Mouse (Mus musculus) hindbrain, embryonic 10.5 days (tissue): Measurements from ENCODE around the gene Ccdc6. TPM values are rescaled to one million over a fixed set of nuclear protein-coding genes. Genes with fewer than 3 reads are reported as not detected.

Experiments used
- DNase-seq: peaks from one replicate; pipeline ENCODE4 v3.0.0-alpha.2; 2017; ENCODE audit warnings: low spot score
- H3K27ac ChIP-seq: fragments of 300-500 bp; sonication (generic); 2 replicates; pipeline ENCODE4 v1.5.1; 2016; ENCODE audit warnings: mild to moderate bottlenecking, moderate library complexity
- H3K27me3 ChIP-seq: fragments of 300-500 bp; sonication (generic); 2 replicates; pipeline ENCODE4 v1.6.1; 2016; ENCODE audit warnings: mild to moderate bottlenecking; ENCODE audit not compliant: poor library complexity, insufficient read depth, severe bottlenecking
- H3K36me3 ChIP-seq: fragments of 300-500 bp; sonication (generic); 2 replicates; pipeline ENCODE4 v1.6.1; 2016; ENCODE audit warnings: mild to moderate bottlenecking, moderate library complexity
- H3K4me1 ChIP-seq: fragments of 300-500 bp; sonication (generic); replicated peaks from 2 replicates; pipeline ENCODE4 v1.6.1; 2016; ENCODE audit warnings: mild to moderate bottlenecking
- H3K4me3 ChIP-seq: fragments of 300-500 bp; sonication (generic); 2 replicates; pipeline ENCODE4 v1.5.1; 2016; ENCODE audit warnings: mild to moderate bottlenecking, moderate library complexity
- H3K9me3 ChIP-seq: fragments of 300-500 bp; sonication (generic); 2 replicates; pipeline ENCODE4 v1.6.1; 2016; ENCODE audit warnings: mild to moderate bottlenecking, moderate library complexity
- WGBS: fragments of 180-500 bp; shearing (Covaris S2); methylation state at CpG from one replicate; pipeline ENCODE4 v1.1.7; 2016; 5-methylcytosine and 5-hydroxymethylcytosine counted together
- polyA plus RNA-seq: library from polyadenylated mRNA; unstranded; fragments of >200 nt; fragmentation: Nextera tagmentation; extraction: Ambion mirVana; gene quantifications from 2 replicates; pipeline ENCODE4 v1.2.1, GENCODE M21; 2016

The Ccdc6 gene
- 14.2 and 18.2 TPM in 2 replicates for polyA plus RNA-seq

DNA sequence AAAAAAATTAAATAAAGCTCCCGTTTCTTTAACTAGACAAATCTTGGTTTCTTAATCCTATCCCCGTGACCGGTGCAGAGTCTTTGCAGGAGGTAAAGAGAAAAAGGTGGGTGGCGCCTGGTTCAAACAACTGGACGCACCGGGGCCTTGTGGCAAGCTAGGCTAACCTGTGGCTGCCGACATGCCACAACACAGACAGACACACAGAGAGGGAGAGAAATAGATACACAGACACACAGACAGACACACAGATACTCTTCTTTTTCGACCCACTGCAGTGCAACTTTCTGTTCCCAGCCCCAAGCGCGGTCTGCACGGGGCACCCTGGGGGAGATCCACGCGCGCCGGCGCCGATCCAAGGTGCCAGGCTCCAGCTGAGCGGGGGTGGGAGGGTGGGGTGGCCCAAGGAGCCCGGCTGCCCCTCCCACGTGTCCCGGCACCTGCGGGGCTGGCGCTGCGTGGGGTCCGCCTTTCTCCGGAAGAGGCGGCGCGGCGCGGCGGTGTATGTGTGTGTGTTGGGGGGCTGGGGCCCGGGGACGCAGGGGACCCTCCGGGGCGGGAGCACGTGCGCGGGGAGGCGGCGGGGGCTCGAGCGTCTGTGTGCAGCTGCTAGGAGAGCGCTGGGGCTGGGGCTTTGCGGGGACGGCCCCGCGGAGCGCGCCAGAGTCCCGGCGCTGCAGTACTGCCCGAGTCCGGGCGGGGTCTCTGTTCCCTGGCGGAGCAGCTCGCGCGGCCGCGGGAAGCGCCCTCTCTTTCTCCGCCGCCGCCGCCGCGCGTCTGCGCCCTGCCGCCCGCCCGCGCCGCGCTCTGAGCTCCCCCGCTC is at the start of gene Ccdc6:
TSS of gene Ccdc6 (plus strand) at position 756 of the 823 bp plus-strand sequence.
- H3K27me3 ChIP-seq, result no peaks in the 10 kb centered on the region
- peaks cover 52% of the 10 kb centered on the region for H3K4me1 ChIP-seq
- H3K27ac ChIP-seq, result peak within 1 kb of the TSS; percentile 96
- peaks cover 13% of the 10 kb centered on the region for H3K36me3 ChIP-seq
- peak; percentile 85 for DNase-seq
- H3K9me3 ChIP-seq, result peaks cover 1% of the 10 kb centered on the region
- peak within 1 kb of the TSS; percentile 90 for H3K4me3 ChIP-seq
- WGBS, result under 1% methylated on average over 55 of the region's 77 CpGs

DNA sequence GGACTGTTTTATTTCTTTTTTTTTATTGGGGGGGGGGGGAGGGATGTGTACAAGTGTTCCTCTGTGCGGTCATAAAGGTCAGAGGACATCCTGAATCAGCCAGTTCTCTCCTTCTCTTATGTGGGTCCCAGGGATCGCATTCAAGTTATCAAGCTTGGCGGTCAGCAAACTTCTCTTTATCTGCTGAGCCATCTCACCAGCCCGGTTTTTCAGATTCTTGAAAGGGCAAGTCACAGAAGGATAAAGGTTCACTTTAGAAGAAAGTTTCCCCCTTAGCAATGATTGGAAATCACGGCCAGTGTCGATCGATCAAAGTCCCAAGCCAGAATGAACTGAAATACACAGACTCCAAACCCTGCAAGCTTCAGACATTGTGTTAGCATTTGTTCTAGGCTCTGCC is 47.1 kb upstream of the Ccdc6 start:
- no peak for DNase-seq
- Histone ChIP-seq H3K27ac (no peak overlapping the region), H3K27me3 (no peaks in the 10 kb centered on the region), H3K9me3 (peaks cover 5% of the 10 kb centered on the region; the same call in 1 of the 2 replicates), H3K4me1 (no peaks in the 10 kb centered on the region), H3K4me3 (no peak overlapping the region), H3K36me3 (no peaks in the 10 kb centered on the region)
- 90% methylated on average over 7 of the region's 7 CpGs for WGBS

DNA sequence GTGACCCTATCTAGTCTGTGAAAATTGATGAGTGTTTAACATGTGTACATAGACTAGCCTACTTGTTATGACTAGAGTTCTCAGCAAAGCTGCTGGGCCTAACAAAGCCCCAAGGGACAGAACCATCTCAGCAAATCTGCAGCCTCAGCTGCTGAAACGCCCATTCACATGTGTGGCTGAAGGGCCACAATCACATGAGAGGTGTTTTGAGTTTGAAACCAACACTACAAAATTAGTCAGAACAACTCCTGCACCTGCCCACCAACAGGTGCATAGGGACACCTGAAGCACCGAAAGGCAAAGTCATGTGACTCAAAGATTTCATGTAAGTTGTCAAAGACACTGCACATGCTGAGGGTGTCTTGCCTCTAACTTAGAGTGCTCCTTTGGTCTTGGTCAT is 41.6 kb upstream of the Ccdc6 start:
- Histone ChIP-seq H3K9me3 (peaks cover 5% of the 10 kb centered on the region; the same call in 1 of the 2 replicates), H3K27ac (no peak overlapping the region), H3K4me3 (no peak overlapping the region), H3K36me3 (no peaks in the 10 kb centered on the region), H3K4me1 (no peaks in the 10 kb centered on the region), H3K27me3 (no peaks in the 10 kb centered on the region)
- DNase-seq, result no peak
- WGBS, result 86% methylated on average over 2 of the region's 2 CpGs

DNA sequence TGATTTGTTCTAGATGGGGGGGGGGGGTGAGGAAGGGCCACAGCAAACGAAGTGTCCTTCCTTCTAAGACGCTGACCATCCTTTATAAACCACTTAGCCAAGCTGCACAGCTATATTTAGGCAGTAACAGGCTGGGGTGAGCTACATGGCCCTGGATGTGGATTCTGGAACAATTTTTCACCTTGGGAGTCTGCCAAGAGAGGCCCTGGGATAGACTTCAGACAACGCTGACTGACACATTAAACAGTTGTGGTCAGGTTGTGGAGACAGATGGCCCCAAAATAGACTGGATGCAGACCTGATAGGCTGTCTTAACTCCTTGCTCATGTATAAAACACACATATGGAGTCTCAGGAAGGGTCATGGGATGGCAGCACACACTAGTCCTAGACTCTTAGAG is 39.9 kb upstream of the Ccdc6 start:
- H3K9me3 ChIP-seq, result peaks cover 5% of the 10 kb centered on the region; the same call in 1 of the 2 replicates
- DNase-seq, result no peak
- 88% methylated on average over 3 of the region's 3 CpGs for WGBS

DNA sequence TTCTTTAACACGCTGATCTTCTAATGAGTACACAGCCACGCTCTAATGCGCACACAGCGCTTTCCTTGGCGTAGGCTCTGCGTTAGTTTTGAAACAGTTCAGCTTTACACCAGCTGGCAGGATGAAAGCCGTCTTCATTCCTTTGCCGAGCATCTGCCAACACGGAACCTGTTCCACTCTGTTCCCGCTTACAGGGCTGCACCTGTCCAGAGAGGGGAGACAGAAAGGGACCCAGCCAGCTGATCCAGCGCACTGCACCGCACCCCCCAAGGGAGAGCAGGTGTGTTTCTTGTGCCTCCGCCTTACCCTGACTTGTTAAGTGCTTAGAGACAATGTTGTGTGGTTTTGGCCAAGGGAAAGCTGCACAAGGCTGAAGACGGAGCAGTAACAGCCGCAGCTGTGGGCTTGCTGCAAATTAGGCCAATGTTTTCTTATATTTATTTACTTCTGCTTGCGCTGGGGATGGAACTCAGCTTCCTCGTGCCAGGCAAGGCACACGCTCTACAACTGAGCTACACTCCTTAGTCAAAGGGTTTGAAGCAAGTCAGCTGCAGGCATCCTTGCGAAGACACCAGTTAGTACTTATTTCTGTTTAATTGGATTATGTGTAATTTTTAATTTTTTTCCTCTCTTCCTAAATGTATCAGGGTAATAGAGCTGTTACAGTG is 36.8 kb upstream of the Ccdc6 start:
- DNase-seq, result no peak
- H3K4me3 ChIP-seq, result no peak overlapping the region
- H3K27ac ChIP-seq, result no peak overlapping the region
- 85% methylated on average over 19 of the region's 19 CpGs for WGBS
- no peaks in the 10 kb centered on the region for H3K4me1 ChIP-seq
- H3K9me3 ChIP-seq, result no peaks in the 10 kb centered on the region
- H3K36me3 ChIP-seq, result no peaks in the 10 kb centered on the region
- H3K27me3 ChIP-seq, result no peaks in the 10 kb centered on the region

More for the DNA sequence above, 39.9 kb upstream of the Ccdc6 start:
- Histone ChIP-seq H3K27me3 (no peaks in the 10 kb centered on the region), H3K4me1 (no peaks in the 10 kb centered on the region), H3K36me3 (no peaks in the 10 kb centered on the region), H3K27ac (no peak overlapping the region), H3K4me3 (no peak overlapping the region)

DNA sequence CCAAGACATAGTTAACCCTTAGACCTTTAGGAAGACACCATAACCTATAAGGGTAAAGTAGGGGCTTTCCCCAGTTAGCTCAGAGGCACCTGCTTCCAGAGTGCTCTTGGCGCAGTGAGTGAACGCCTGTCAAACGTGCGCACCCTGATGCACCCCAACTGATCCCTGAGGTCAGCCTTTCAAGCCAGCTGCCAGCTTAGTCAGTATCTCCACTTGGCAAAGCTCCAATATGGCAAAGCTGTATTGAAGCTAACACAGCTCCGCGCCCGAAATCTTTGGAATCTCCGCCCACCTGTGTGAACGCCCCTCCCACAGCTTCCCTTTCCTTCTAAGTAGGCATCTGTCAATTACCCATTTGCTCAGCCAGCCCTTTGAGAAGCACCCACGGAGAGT is 36.2 kb upstream of the Ccdc6 start:
- no peak overlapping the region for H3K4me3 ChIP-seq
- DNase-seq, result no peak
- no peaks in the 10 kb centered on the region for H3K9me3 ChIP-seq
- no peak overlapping the region for H3K27ac ChIP-seq
- no peaks in the 10 kb centered on the region for H3K36me3 ChIP-seq
- WGBS, result 48% methylated on average over 10 of the region's 10 CpGs
- no peaks in the 10 kb centered on the region for H3K27me3 ChIP-seq
- no peaks in the 10 kb centered on the region for H3K4me1 ChIP-seq

DNA sequence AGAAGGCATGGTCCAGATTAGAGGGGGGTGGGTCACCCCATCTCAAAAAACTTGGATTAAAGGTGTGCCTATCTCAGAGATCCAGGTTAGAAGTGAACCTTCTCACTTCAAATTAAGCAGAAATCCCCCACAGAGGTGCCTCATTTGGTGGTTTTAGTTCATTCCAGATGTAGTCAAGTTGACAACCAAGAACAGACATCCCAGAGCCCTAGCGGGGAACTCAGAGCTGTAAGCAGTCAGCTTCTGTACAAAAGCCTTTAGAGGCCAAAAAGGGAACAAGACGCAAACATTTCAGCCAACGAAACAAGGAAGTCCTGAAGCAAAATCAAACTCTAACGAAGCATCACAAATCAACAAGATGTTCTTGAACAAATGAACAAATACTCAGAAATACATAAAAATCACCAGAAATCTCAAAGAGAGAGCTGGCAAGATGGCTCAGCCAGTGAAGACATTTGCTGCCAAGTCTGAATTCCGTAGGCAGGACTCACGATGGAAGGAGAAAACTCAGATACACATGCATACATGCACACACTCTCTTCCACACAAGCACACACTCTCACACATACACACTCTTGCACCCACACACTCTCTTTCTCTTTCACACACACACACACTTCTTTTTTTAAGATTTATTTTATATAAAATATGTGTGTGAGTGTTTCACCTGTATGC is 32.9 kb upstream of the Ccdc6 start:
- Histone ChIP-seq H3K36me3 (no peaks in the 10 kb centered on the region), H3K27ac (no peak overlapping the region)

DNA sequence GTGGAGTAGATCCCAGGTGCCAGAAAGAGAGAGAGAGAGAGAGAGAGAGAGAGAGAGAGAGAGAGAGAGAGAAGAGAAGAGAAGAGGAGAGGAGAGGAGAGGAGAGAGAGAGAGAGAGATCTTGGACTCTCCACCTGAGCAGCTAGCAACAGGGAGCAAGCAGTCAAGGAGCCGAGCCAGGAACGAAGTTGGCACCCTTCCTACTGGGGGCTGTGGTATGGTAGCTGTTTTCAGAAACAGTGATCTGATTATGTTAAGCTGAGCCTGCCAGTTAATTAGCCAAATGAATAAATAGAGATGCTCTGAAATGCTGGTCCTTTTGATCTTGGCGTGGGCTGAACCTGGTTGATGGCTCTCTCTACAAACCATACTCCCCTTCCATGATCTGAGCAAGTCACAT is 31.7 kb upstream of the Ccdc6 start:
- Histone ChIP-seq H3K4me1 (peaks cover 7% of the 10 kb centered on the region; the same call in 1 of the 2 replicates), H3K36me3 (no peaks in the 10 kb centered on the region), H3K4me3 (no peak overlapping the region), H3K27ac (no peak overlapping the region), H3K27me3 (no peaks in the 10 kb centered on the region; the same call in 1 of the 2 replicates), H3K9me3 (no peaks in the 10 kb centered on the region)
- no peak for DNase-seq
- WGBS, result 88% methylated on average over 3 of the region's 3 CpGs

More for the DNA sequence above, 32.9 kb upstream of the Ccdc6 start:
- no peak for DNase-seq
- H3K9me3 ChIP-seq, result no peaks in the 10 kb centered on the region
- 91% methylated on average over 6 of the region's 6 CpGs for WGBS
- peaks cover 7% of the 10 kb centered on the region; the same call in 1 of the 2 replicates for H3K4me1 ChIP-seq
- H3K4me3 ChIP-seq, result no peak overlapping the region
- no peaks in the 10 kb centered on the region; the same call in 1 of the 2 replicates for H3K27me3 ChIP-seq

DNA sequence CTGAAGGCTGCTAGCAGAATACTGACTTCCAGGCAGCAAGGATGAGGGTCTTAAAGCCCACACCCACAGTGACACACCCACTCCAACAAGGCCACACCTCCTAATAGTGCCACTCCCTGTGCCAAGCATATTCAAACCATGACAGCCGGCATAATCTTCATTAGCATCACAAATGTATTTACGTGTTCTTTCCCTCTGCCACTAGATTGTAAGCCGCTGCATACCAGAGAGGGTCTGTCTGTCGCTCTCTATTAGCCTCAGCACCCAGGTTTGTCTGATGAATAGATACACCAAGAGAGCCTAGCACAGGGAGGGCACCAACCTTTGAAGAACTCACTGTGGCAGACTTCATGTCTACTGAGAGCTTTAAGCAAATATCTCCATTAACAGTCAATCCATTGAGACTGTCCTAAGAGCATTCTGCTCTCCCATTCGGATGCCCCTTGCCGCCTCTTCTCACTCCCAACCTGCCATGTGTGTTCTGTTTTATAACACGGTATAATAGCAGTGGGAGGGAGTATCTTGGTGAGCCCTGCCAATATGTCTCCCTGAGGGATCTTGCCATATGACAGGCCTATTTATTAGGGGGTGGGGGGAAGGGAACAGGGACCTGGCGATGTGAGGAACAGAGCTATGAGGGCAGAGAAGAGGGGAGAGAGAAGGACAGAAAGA is 30.3 kb upstream of the Ccdc6 start:
- no peaks in the 10 kb centered on the region for H3K36me3 ChIP-seq
- H3K4me1 ChIP-seq, result peaks cover 7% of the 10 kb centered on the region; the same call in 1 of the 2 replicates
- DNase-seq, result no peak
- peaks cover 6% of the 10 kb centered on the region; the same call in 1 of the 2 replicates for H3K9me3 ChIP-seq
- no peak overlapping the region for H3K27ac ChIP-seq
- no peak overlapping the region for H3K4me3 ChIP-seq
- 65% methylated on average over 8 of the region's 8 CpGs for WGBS
- H3K27me3 ChIP-seq, result no peaks in the 10 kb centered on the region; the same call in 1 of the 2 replicates

DNA sequence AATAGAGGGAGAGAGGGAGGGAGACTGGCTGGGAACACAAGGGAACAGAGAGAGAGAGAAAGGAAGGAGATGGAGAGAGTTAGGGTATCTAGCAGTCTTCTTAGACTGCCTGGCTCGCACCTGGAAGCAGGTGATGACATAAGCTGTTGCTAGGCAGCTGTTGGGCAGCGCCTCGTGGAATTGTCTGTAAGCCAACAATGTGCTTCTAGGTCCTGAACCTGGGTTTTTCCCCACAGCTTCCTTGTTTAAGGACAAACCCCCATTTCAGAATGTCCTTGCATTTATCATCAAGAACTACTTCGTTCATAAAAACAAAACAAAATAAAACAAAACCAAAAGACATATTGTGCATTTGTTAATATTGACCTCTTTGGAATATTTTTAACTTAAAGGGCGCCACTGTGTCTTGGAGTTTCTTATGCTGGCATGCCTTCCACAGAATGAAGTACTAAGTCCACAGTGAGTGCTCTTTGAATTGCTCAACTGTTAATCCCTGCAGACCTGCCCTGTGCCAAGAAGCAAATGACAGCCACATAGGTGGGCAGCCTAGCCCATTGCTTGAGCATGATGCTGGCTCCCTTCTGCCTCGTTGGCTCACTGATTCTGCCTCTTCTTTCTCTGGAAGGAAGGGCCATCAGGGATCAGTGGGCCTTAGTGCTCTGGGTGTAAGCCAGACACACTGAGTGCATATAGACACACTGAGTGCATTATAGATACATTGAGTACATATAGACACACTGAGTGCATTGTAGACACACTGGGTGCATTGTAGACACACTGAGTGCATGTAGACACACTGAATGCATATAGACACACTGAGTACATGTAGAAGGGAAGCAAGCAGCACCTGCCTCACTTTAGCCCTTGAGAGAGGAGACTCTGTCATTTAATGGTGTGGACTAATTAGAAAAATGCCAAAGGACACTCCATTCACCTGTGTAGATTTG is 29.5 kb upstream of the Ccdc6 start:
- Histone ChIP-seq H3K27me3 (no peaks in the 10 kb centered on the region; the same call in 1 of the 2 replicates), H3K4me3 (no peak overlapping the region), H3K4me1 (peaks cover 7% of the 10 kb centered on the region; the same call in 1 of the 2 replicates), H3K27ac (no peak overlapping the region), H3K36me3 (no peaks in the 10 kb centered on the region), H3K9me3 (peaks cover 6% of the 10 kb centered on the region; the same call in 1 of the 2 replicates)
- 67% methylated on average over 6 of the region's 6 CpGs for WGBS
- no peak for DNase-seq

DNA sequence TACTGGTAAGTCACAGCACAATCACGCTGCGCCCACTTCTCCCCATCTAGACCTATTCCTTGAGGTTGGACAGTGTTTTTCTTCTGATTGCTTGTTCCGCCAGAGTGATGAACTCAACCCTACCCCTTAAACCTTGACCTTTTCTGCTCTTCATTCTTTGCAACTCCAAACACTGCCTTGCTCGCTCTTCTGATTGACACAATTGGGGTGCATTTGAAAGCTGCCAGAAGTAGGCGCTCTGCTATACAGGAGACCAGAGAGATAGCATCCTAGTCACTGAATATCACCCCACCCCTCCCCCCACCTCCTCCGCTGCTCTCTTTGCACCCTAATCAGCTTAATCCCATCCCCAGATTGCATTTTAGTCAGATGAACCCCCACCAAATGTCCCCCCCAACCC is 27.6 kb upstream of the Ccdc6 start:
- WGBS, result 51% methylated on average over 6 of the region's 6 CpGs
- Histone ChIP-seq H3K4me3 (no peak overlapping the region), H3K27ac (no peak overlapping the region), H3K36me3 (no peaks in the 10 kb centered on the region), H3K9me3 (peaks cover 6% of the 10 kb centered on the region; the same call in 1 of the 2 replicates), H3K4me1 (peaks cover 7% of the 10 kb centered on the region; the same call in 1 of the 2 replicates), H3K27me3 (no peaks in the 10 kb centered on the region; the same call in 1 of the 2 replicates)
- no peak for DNase-seq
